Mouse (Mus musculus): ENCODE data around the gene Mrpl35. TPM values are rescaled to one million over a fixed set of nuclear protein-coding genes. Genes with fewer than 3 reads are reported as not detected.
A peak's percentile ranks its signal among the peaks of the same experiment; 100 is the strongest.

Gene Mrpl35
- total RNA-seq, 2 experiments from 2014 or later: 28.2 to 31.0 TPM

GRCm38 (mm10) chr6:71803609-71804008 is 23.2 kb downstream of the Mrpl35 start:
- intact Hi-C loops (cut with DNase I): loop anchor here (5.0 to 10.0 kb wide), 5 partner anchors 96 to 659 kb away; partner anchors contain the start of genes Kdm3a, Reep1 and Thnsl2
- DNase-seq (ENCODE audit: extremely low spot score in 1 of 2, low spot score in 2 of 2): no peak

- DNase-seq (ENCODE audit: extremely low spot score in 1 of 2, low spot score in 2 of 2): peak in 1 of 2 experiments; percentile 22
Observed at GRCm38 (mm10) chr6:71801714-71802094, 25.1 kb downstream of the Mrpl35 start.

GRCm38 (mm10) chr6:71801011-71801713 is 25.6 kb downstream of the Mrpl35 start:
- DNase-seq (ENCODE audit: extremely low spot score in 1 of 2, low spot score in 2 of 2): no peak
- intact Hi-C loops (cut with DNase I): loop anchor here (5.0 to 10.0 kb wide), 5 partner anchors 94 to 656 kb away; partner anchors contain the start of genes Kdm3a, Reep1 and Thnsl2

More at GRCm38 (mm10) chr6:71801714-71802094, 25.1 kb downstream of the Mrpl35 start:
- intact Hi-C loops (cut with DNase I): loop anchor here (5.0 to 10.0 kb wide), 5 partner anchors 94 to 657 kb away; partner anchors contain the start of genes Kdm3a, Reep1 and Thnsl2

- intact Hi-C loops (cut with DNase I): no loop called here
Observed at GRCm38 (mm10) chr6:71799391-71799790, 27.4 kb downstream of the Mrpl35 start.

GRCm38 (mm10) chr6:71791771-71792170 is 35.0 kb downstream of the Mrpl35 start:
- intact Hi-C loops (cut with DNase I): no loop called here
- no peak for DNase-seq (ENCODE audit: extremely low spot score in 1 of 2, low spot score in 2 of 2)

More at GRCm38 (mm10) chr6:71799391-71799790, 27.4 kb downstream of the Mrpl35 start:
- DNase-seq (ENCODE audit: extremely low spot score in 1 of 2, low spot score in 2 of 2): no peak

GRCm38 (mm10) chr6:71788348-71788747 is 38.4 kb downstream of the Mrpl35 start:
- intact Hi-C loops (cut with DNase I): no loop called here

GRCm38 (mm10) chr6:71783165-71783564 is 43.6 kb downstream of the Mrpl35 start:
- intact Hi-C loops (cut with DNase I): no loop called here
- DNase-seq (ENCODE audit: extremely low spot score in 1 of 2, low spot score in 2 of 2): no peak

More at GRCm38 (mm10) chr6:71788348-71788747, 38.4 kb downstream of the Mrpl35 start:
- no peak for DNase-seq (ENCODE audit: extremely low spot score in 1 of 2, low spot score in 2 of 2)

- DNase-seq (ENCODE audit: extremely low spot score in 1 of 2, low spot score in 2 of 2): no peak
- intact Hi-C loops (cut with DNase I): no loop called here
Observed at GRCm38 (mm10) chr6:71780431-71780830, 46.3 kb downstream of the Mrpl35 start.

- no peak for DNase-seq (ENCODE audit: extremely low spot score in 1 of 2, low spot score in 2 of 2)
- intact Hi-C loops (cut with DNase I): no loop called here
Observed at GRCm38 (mm10) chr6:71779831-71780230, 46.9 kb downstream of the Mrpl35 start.

- no peak for DNase-seq (ENCODE audit: extremely low spot score in 1 of 2, low spot score in 2 of 2)
- intact Hi-C loops (cut with DNase I): no loop called here
Observed at GRCm38 (mm10) chr6:71778016-71778415, 48.8 kb downstream of the Mrpl35 start.

GRCm38 (mm10) chr6:71772636-71773208 is 54.0 kb downstream of the Mrpl35 start:
- intact Hi-C loops (cut with DNase I): loop anchor here (5.0 kb wide), 1 partner anchor 65 kb away; the partner anchor contains the start of gene Reep1
- DNase-seq (ENCODE audit: extremely low spot score in 1 of 2, low spot score in 2 of 2): no peak

GRCm38 (mm10) chr6:71772156-71772555 is 54.6 kb downstream of the Mrpl35 start:
- intact Hi-C loops (cut with DNase I): loop anchor here (5.0 kb wide), 1 partner anchor 65 kb away; the partner anchor contains the start of gene Reep1
- DNase-seq (ENCODE audit: extremely low spot score in 1 of 2, low spot score in 2 of 2): peak; percentile 45 to 63

GRCm38 (mm10) chr6:71771282-71771681 is 55.5 kb downstream of the Mrpl35 start:
- intact Hi-C loops (cut with DNase I): loop anchor here (5.0 kb wide), 1 partner anchor 64 kb away; the partner anchor contains the start of gene Reep1
- no peak for DNase-seq (ENCODE audit: extremely low spot score in 1 of 2, low spot score in 2 of 2)

GRCm38 (mm10) chr6:71770856-71771255 is 55.9 kb downstream of the Mrpl35 start:
- intact Hi-C loops (cut with DNase I): loop anchor here (5.0 kb wide), 1 partner anchor 64 kb away; the partner anchor contains the start of gene Reep1
- no peak for DNase-seq (ENCODE audit: extremely low spot score in 1 of 2, low spot score in 2 of 2)

GRCm38 (mm10) chr6:71769901-71770690 is 56.7 kb downstream of the Mrpl35 start:
- no peak for DNase-seq (ENCODE audit: extremely low spot score in 1 of 2, low spot score in 2 of 2)
- intact Hi-C loops (cut with DNase I): loop anchor here (5.0 kb wide), 1 partner anchor 63 kb away; the partner anchor contains the start of gene Reep1

- intact Hi-C loops (cut with DNase I): no loop called here
- DNase-seq (ENCODE audit: extremely low spot score in 1 of 2, low spot score in 2 of 2): no peak
Observed at GRCm38 (mm10) chr6:71767761-71768160, 59.0 kb downstream of the Mrpl35 start.

Measured in left cerebral cortex, postnatal 10 days (tissue).